27 mouse cellular contexts compared by ENCODE assay signal in the genomic region with DNA sequence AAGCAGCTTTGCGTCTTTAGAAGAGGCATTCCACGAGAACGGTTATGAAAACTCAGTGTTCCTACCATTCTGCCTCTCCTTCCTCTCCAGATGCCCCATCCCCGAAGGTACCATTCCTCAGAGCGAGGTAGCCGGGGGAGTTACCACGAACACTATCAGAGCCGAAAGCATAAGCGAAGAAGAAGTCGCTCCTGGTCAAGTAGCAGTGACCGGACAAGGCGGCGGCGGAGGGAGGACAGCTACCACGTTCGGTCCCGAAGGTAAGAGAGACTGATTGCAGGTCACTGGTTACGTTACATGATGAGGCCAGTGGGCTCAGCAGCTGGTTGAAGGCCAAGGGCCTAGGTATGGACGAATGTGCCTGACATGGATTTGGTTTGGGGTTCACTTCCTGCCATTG. TPM values are rescaled to one million over a fixed set of nuclear protein-coding genes. Genes with fewer than 3 reads are reported as not detected.
DNase-seq lines count a peak whose midpoint lies in the region; ATAC-seq lines count a peak whose summit lies in the region.
"Had no signal": no experiment of that assay in that cellular context is flagged by ENCODE, and none has a peak within 500 bp of the region (broad histone marks: within the 10 kb centered on the region; RNA-seq: fewer than 3 reads in every experiment).

No protein-coding gene starts in this region.

- no peak overlapping the region for H3K4me2 ChIP-seq in forebrain, embryonic 16.5 days (ENCODE audit: low read length)
- no peak overlapping the region for H3K4me2 ChIP-seq in hindbrain, embryonic 13.5 days
- H3K4me2 ChIP-seq in hindbrain, embryonic 14.5 days (replicated peaks), result no peak overlapping the region
- H3K4me2 ChIP-seq in neural tube, embryonic 12.5 days (replicated peaks), result 0 out of 2 replicates have a peak overlapping the region, but pooled peaks have one; percentile 12
- H3K4me2 ChIP-seq in neural tube, embryonic 15.5 days, result no peak overlapping the region
- H3K4me2 ChIP-seq: embryonic facial prominence, embryonic 15.5 days; midbrain, embryonic 15.5 days had no signal

- H3K9ac ChIP-seq in forebrain, embryonic 16.5 days (replicated peaks; ENCODE audit: low read depth, low read length), result no peak overlapping the region
- 0 out of 2 replicates have a peak overlapping the region, but pooled peaks have one; percentile 96 for H3K9ac ChIP-seq in hindbrain, embryonic 13.5 days
- no peak overlapping the region for H3K9ac ChIP-seq in hindbrain, embryonic 14.5 days
- H3K9ac ChIP-seq in neural tube, embryonic 12.5 days, result no peak overlapping the region
- H3K9ac ChIP-seq in neural tube, embryonic 15.5 days (replicated peaks), result no peak overlapping the region
- H3K9ac ChIP-seq: midbrain, embryonic 15.5 days had no signal

- peaks cover 57% of the 10 kb centered on the region for H3K36me3 ChIP-seq in forebrain, embryonic 10.5 days (replicated peaks)
- H3K36me3 ChIP-seq in forebrain, embryonic 16.5 days (ENCODE audit: control insufficient read depth, insufficient read depth), result peaks cover 28% of the 10 kb centered on the region
- peaks cover 47% of the 10 kb centered on the region for H3K36me3 ChIP-seq in hindbrain, embryonic 13.5 days
- H3K36me3 ChIP-seq in hindbrain, embryonic 14.5 days (replicated peaks; ENCODE audit: control insufficient read depth, insufficient read depth), result peaks cover 53% of the 10 kb centered on the region
- peaks cover 48% of the 10 kb centered on the region for H3K36me3 ChIP-seq in neural tube, embryonic 12.5 days
- peaks cover 48% of the 10 kb centered on the region for H3K36me3 ChIP-seq in neural tube, embryonic 15.5 days

- WGBS in forebrain, embryonic 10.5 days, result 96% methylated on average over 19 of the region's 19 CpGs
- whole genome bisulfite sequencing in forebrain, embryonic 16.5 days, result 92% methylated on average over 19 of the region's 19 CpGs
- 95% methylated on average over 19 of the region's 19 CpGs for whole genome bisulfite sequencing in hindbrain, embryonic 13.5 days
- 94% methylated on average over 19 of the region's 19 CpGs for WGBS in hindbrain, embryonic 14.5 days
- 94% methylated on average over 19 of the region's 19 CpGs for WGBS in neural tube, embryonic 12.5 days
- 94% methylated on average over 19 of the region's 19 CpGs for WGBS in neural tube, embryonic 15.5 days

- H3K9me3 ChIP-seq in forebrain, embryonic 10.5 days, result no peaks in the 10 kb centered on the region
- no peaks in the 10 kb centered on the region for H3K9me3 ChIP-seq in forebrain, embryonic 16.5 days (ENCODE audit: control insufficient read depth, low read length)
- H3K9me3 ChIP-seq in hindbrain, embryonic 13.5 days, result no peaks in the 10 kb centered on the region
- H3K9me3 ChIP-seq in hindbrain, embryonic 14.5 days (ENCODE audit: control insufficient read depth, low read length), result no peaks in the 10 kb centered on the region
- no peaks in the 10 kb centered on the region for H3K9me3 ChIP-seq in neural tube, embryonic 12.5 days
- no peaks in the 10 kb centered on the region for H3K9me3 ChIP-seq in neural tube, embryonic 15.5 days (replicated peaks)
- H3K9me3 ChIP-seq: embryonic facial prominence, embryonic 15.5 days; intestine, embryonic 15.5 days; midbrain, embryonic 15.5 days had no signal

- DNase-seq in forebrain, embryonic 10.5 days (ENCODE audit: extremely low spot score, low spot score), result no peak
- no peak for DNase-seq in hindbrain, embryonic 14.5 days (ENCODE audit: low spot score)
- DNase-seq: adrenal gland, postnatal 25 days; cerebellum, adult 11-12 months; cerebellum, postnatal 14 days; gastrocnemius, postnatal 14 days; heart, adult 18-20 months; heart, postnatal 4 days; kidney, adult 2 months; kidney, postnatal 36 days; thymus, postnatal 4 days had no signal

- no peaks in the 10 kb centered on the region for H3K27me3 ChIP-seq in forebrain, embryonic 10.5 days (ENCODE audit: poor library complexity, severe bottlenecking)
- H3K27me3 ChIP-seq in forebrain, embryonic 16.5 days (replicated peaks; ENCODE audit: control insufficient read depth, insufficient read depth, low read length), result no peaks in the 10 kb centered on the region
- H3K27me3 ChIP-seq in hindbrain, embryonic 13.5 days, result no peaks in the 10 kb centered on the region
- H3K27me3 ChIP-seq in hindbrain, embryonic 14.5 days (ENCODE audit: control insufficient read depth, insufficient read depth, low read length), result no peaks in the 10 kb centered on the region
- no peaks in the 10 kb centered on the region for H3K27me3 ChIP-seq in neural tube, embryonic 12.5 days (replicated peaks)
- no peaks in the 10 kb centered on the region for H3K27me3 ChIP-seq in neural tube, embryonic 15.5 days (replicated peaks)
- H3K27me3 ChIP-seq: embryonic facial prominence, embryonic 15.5 days; intestine, embryonic 15.5 days; midbrain, embryonic 15.5 days had no signal

- no peak overlapping the region for H3K27ac ChIP-seq in forebrain, embryonic 10.5 days
- H3K27ac ChIP-seq in forebrain, embryonic 16.5 days (ENCODE audit: low read length), result no peak overlapping the region
- H3K27ac ChIP-seq in hindbrain, embryonic 13.5 days, result no peak overlapping the region
- H3K27ac ChIP-seq in hindbrain, embryonic 14.5 days, result no peak overlapping the region
- H3K27ac ChIP-seq in neural tube, embryonic 12.5 days, result no peak overlapping the region
- no peak overlapping the region for H3K27ac ChIP-seq in neural tube, embryonic 15.5 days (replicated peaks)
- H3K27ac ChIP-seq: embryonic facial prominence, embryonic 15.5 days; hindbrain, postnatal 0 days; intestine, embryonic 15.5 days; layer of hippocampus, adult 2 months; left cerebral cortex, adult 2 months; midbrain, embryonic 15.5 days had no signal

- peaks cover 30% of the 10 kb centered on the region for H3K4me1 ChIP-seq in forebrain, embryonic 10.5 days
- H3K4me1 ChIP-seq in forebrain, embryonic 16.5 days (replicated peaks; ENCODE audit: control insufficient read depth, insufficient read depth, low read length), result peaks cover 23% of the 10 kb centered on the region
- H3K4me1 ChIP-seq in hindbrain, embryonic 13.5 days (replicated peaks), result peaks cover 27% of the 10 kb centered on the region
- peaks cover 20% of the 10 kb centered on the region; the same call in 1 of the 2 replicates for H3K4me1 ChIP-seq in hindbrain, embryonic 14.5 days (replicated peaks; ENCODE audit: control insufficient read depth, insufficient read depth, low read length)
- H3K4me1 ChIP-seq in neural tube, embryonic 12.5 days, result peaks cover 21% of the 10 kb centered on the region
- peaks cover 26% of the 10 kb centered on the region for H3K4me1 ChIP-seq in neural tube, embryonic 15.5 days

- peak overlapping the region; percentile 6; the same call in 1 of the 2 replicates for H3K4me3 ChIP-seq in forebrain, embryonic 10.5 days
- no peak overlapping the region for H3K4me3 ChIP-seq in forebrain, embryonic 16.5 days (replicated peaks; ENCODE audit: low read length)
- H3K4me3 ChIP-seq in hindbrain, embryonic 13.5 days, result no peak overlapping the region
- no peak overlapping the region for H3K4me3 ChIP-seq in hindbrain, embryonic 14.5 days (replicated peaks; ENCODE audit: low read length)
- H3K4me3 ChIP-seq in neural tube, embryonic 12.5 days, result no peak overlapping the region
- no peak overlapping the region for H3K4me3 ChIP-seq in neural tube, embryonic 15.5 days (replicated peaks)
- H3K4me3 ChIP-seq: embryonic facial prominence, embryonic 15.5 days; layer of hippocampus, adult 2 months; left cerebral cortex, adult 2 months; midbrain, embryonic 15.5 days had no signal

- ATAC-seq in forebrain, embryonic 16.5 days, result no peak
- ATAC-seq in hindbrain, embryonic 13.5 days (ENCODE audit: low FRiP score), result no peak
- ATAC-seq in hindbrain, embryonic 14.5 days (ENCODE audit: low FRiP score), result no peak
- ATAC-seq in neural tube, embryonic 12.5 days (ENCODE audit: low FRiP score, low read depth), result no peak
- no peak for ATAC-seq in neural tube, embryonic 15.5 days (ENCODE audit: low FRiP score)
- no peak for ATAC-seq in granulocyte monocyte progenitor cell, adult 5-6 weeks (replicated peaks; ENCODE audit: poor library complexity, severe bottlenecking)
- ATAC-seq: hindbrain, postnatal 0 days; intestine, embryonic 15.5 days; midbrain, embryonic 15.5 days had no signal

RNA-seq across cellular contexts. Expression of a gene that starts 2.4 kb away (rescaled TPM):
- 33.7 and 34.2 TPM in 2 replicates for polyA plus RNA-seq in forebrain, embryonic 10.5 days (2016; fragmentation: Nextera tagmentation; extraction: Ambion mirVana)
- 19.2 and 23.9 TPM in 2 replicates for polyA plus RNA-seq in forebrain, embryonic 16.5 days (2015; fragmentation: Nextera tagmentation; extraction: Ambion mirVana)
- polyA plus RNA-seq in hindbrain, embryonic 13.5 days (2015; fragmentation: Nextera tagmentation; extraction: Ambion mirVana), result 23.5 and 24.5 TPM in 2 replicates
- polyA plus RNA-seq in hindbrain, embryonic 14.5 days (2014; fragmentation: Nextera tagmentation; extraction: Ambion mirVana), result 19.0 and 19.2 TPM in 2 replicates
- polyA plus RNA-seq in neural tube, embryonic 12.5 days (2016; fragmentation: Nextera tagmentation; extraction: Ambion mirVana), result 38.5 and 43.0 TPM in 2 replicates
- polyA plus RNA-seq in neural tube, embryonic 15.5 days (2015; fragmentation: Nextera tagmentation; extraction: Ambion mirVana), result 20.2 and 22.5 TPM in 2 replicates
- 74.6 and 80.2 TPM in 2 replicates for total RNA-seq in granulocyte monocyte progenitor cell, adult 5-6 weeks (2014; fragmentation: Nextera tagmentation)
- total RNA-seq in granulocyte monocyte progenitor cell, adult 5-6 weeks (2017), result 51.8 and 67.1 TPM in 2 replicates

RNA-seq across cellular contexts. Expression of a gene that starts 6.9 kb away (rescaled TPM):
- polyA plus RNA-seq in forebrain, embryonic 10.5 days (2016; fragmentation: Nextera tagmentation; extraction: Ambion mirVana), result 4.8 and 5.5 TPM in 2 replicates
- polyA plus RNA-seq in forebrain, embryonic 16.5 days (2015; fragmentation: Nextera tagmentation; extraction: Ambion mirVana), result 34.0 and 39.6 TPM in 2 replicates
- polyA plus RNA-seq in hindbrain, embryonic 13.5 days (2015; fragmentation: Nextera tagmentation; extraction: Ambion mirVana), result 33.5 and 35.1 TPM in 2 replicates
- 29.9 and 36.8 TPM in 2 replicates for polyA plus RNA-seq in hindbrain, embryonic 14.5 days (2014; fragmentation: Nextera tagmentation; extraction: Ambion mirVana)
- polyA plus RNA-seq in neural tube, embryonic 12.5 days (2016; fragmentation: Nextera tagmentation; extraction: Ambion mirVana), result 19.5 and 23.2 TPM in 2 replicates
- 44.8 and 59.3 TPM in 2 replicates for polyA plus RNA-seq in neural tube, embryonic 15.5 days (2015; fragmentation: Nextera tagmentation; extraction: Ambion mirVana)
- total RNA-seq in granulocyte monocyte progenitor cell, adult 5-6 weeks (2014; fragmentation: Nextera tagmentation), result 0.77 TPM in 1 of 2 replicates, not detected in the other
- total RNA-seq in granulocyte monocyte progenitor cell, adult 5-6 weeks (2017), result 0.56 and 0.82 TPM in 2 replicates

RNA-seq across cellular contexts. Expression of a gene that starts 10.3 kb away (rescaled TPM):
- 100 and 103 TPM in 2 replicates for polyA plus RNA-seq in forebrain, embryonic 10.5 days (2016; fragmentation: Nextera tagmentation; extraction: Ambion mirVana)
- polyA plus RNA-seq in forebrain, embryonic 16.5 days (2015; fragmentation: Nextera tagmentation; extraction: Ambion mirVana), result 125 and 128 TPM in 2 replicates
- polyA plus RNA-seq in hindbrain, embryonic 13.5 days (2015; fragmentation: Nextera tagmentation; extraction: Ambion mirVana), result 127 and 130 TPM in 2 replicates
- 128 and 134 TPM in 2 replicates for polyA plus RNA-seq in hindbrain, embryonic 14.5 days (2014; fragmentation: Nextera tagmentation; extraction: Ambion mirVana)
- polyA plus RNA-seq in neural tube, embryonic 12.5 days (2016; fragmentation: Nextera tagmentation; extraction: Ambion mirVana), result 109 and 110 TPM in 2 replicates
- 163 and 168 TPM in 2 replicates for polyA plus RNA-seq in neural tube, embryonic 15.5 days (2015; fragmentation: Nextera tagmentation; extraction: Ambion mirVana)
- 59.6 and 99.0 TPM in 2 replicates for total RNA-seq in granulocyte monocyte progenitor cell, adult 5-6 weeks (2014; fragmentation: Nextera tagmentation)
- total RNA-seq in granulocyte monocyte progenitor cell, adult 5-6 weeks (2017), result 32.9 and 37.2 TPM in 2 replicates

RNA-seq across cellular contexts. Expression of a gene that starts 16.0 kb away (rescaled TPM):
- polyA plus RNA-seq in forebrain, embryonic 10.5 days (2016; fragmentation: Nextera tagmentation; extraction: Ambion mirVana), result 25.1 and 25.6 TPM in 2 replicates
- polyA plus RNA-seq in forebrain, embryonic 16.5 days (2015; fragmentation: Nextera tagmentation; extraction: Ambion mirVana), result 26.5 and 30.7 TPM in 2 replicates
- polyA plus RNA-seq in hindbrain, embryonic 13.5 days (2015; fragmentation: Nextera tagmentation; extraction: Ambion mirVana), result 29.9 and 30.0 TPM in 2 replicates
- 32.9 and 33.3 TPM in 2 replicates for polyA plus RNA-seq in hindbrain, embryonic 14.5 days (2014; fragmentation: Nextera tagmentation; extraction: Ambion mirVana)
- 34.1 and 42.5 TPM in 2 replicates for polyA plus RNA-seq in neural tube, embryonic 12.5 days (2016; fragmentation: Nextera tagmentation; extraction: Ambion mirVana)
- 41.4 and 47.2 TPM in 2 replicates for polyA plus RNA-seq in neural tube, embryonic 15.5 days (2015; fragmentation: Nextera tagmentation; extraction: Ambion mirVana)
- 23.9 and 27.2 TPM in 2 replicates for total RNA-seq in granulocyte monocyte progenitor cell, adult 5-6 weeks (2014; fragmentation: Nextera tagmentation)
- total RNA-seq in granulocyte monocyte progenitor cell, adult 5-6 weeks (2017), result 2.5 and 2.9 TPM in 2 replicates

RNA-seq across cellular contexts. Expression of a gene that starts 31.0 kb away (rescaled TPM):
- 4.5 and 5.6 TPM in 2 replicates for polyA plus RNA-seq in forebrain, embryonic 10.5 days (2016; fragmentation: Nextera tagmentation; extraction: Ambion mirVana)
- polyA plus RNA-seq in forebrain, embryonic 16.5 days (2015; fragmentation: Nextera tagmentation; extraction: Ambion mirVana), result 0.13 TPM in 1 of 2 replicates, not detected in the other
- 0.30 TPM in 1 of 2 replicates, not detected in the other for polyA plus RNA-seq in hindbrain, embryonic 13.5 days (2015; fragmentation: Nextera tagmentation; extraction: Ambion mirVana)
- polyA plus RNA-seq in hindbrain, embryonic 14.5 days (2014; fragmentation: Nextera tagmentation; extraction: Ambion mirVana), result 0.11 TPM in 1 of 2 replicates, not detected in the other
- polyA plus RNA-seq in neural tube, embryonic 12.5 days (2016; fragmentation: Nextera tagmentation; extraction: Ambion mirVana), result 0.43 and 0.46 TPM in 2 replicates
- 0.06 and 1.4 TPM in 2 replicates for polyA plus RNA-seq in neural tube, embryonic 15.5 days (2015; fragmentation: Nextera tagmentation; extraction: Ambion mirVana)
- 0.32 TPM in 1 of 2 replicates, not detected in the other for total RNA-seq in granulocyte monocyte progenitor cell, adult 5-6 weeks (2014; fragmentation: Nextera tagmentation)
- total RNA-seq in granulocyte monocyte progenitor cell, adult 5-6 weeks (2017), result 0.26 and 0.43 TPM in 2 replicates
- total RNA-seq: adrenal gland, adult 18-20 months; adrenal gland, postnatal 25 days; gastrocnemius, postnatal 14 days; heart, adult 18-20 months; heart, postnatal 4 days; hindbrain, postnatal 0 days; layer of hippocampus, adult 2 months; layer of hippocampus, postnatal 14 days; left cerebral cortex, adult 2 months; left cerebral cortex, postnatal 25 days had no signal
- polyA plus RNA-seq: testis, adult 2 months; thymus, postnatal 0 days had no signal
